Mouse (Mus musculus) MEL (cell line): ENCODE measurements around the gene Med15.

ENCODE experiments used
- CTCF ChIP-seq, 3 experiments: IDR thresholded peaks in 2 of 3; conservative IDR thresholded peaks in 1 of 3; 2 replicates each; pipeline ENCODE4 v1.5.1; 2011 to 2012; ENCODE audit warnings: low read length in 3 of 3, low read depth in 2 of 3, mild to moderate bottlenecking in 2 of 3, improper control_type of control experiment in 1 of 3, inconsistent platforms in 1 of 3, mixed read lengths in 1 of 3, moderate library complexity in 1 of 3; ENCODE audit not compliant: control insufficient read depth in 1 of 3, insufficient read depth in 1 of 3, poor library complexity in 1 of 3, severe bottlenecking in 1 of 3
- EP300 ChIP-seq, 2 experiments: IDR thresholded peaks; 2 replicates each; pipeline ENCODE4 v1.6.1; 2011; ENCODE audit warnings: improper control_type of control experiment in 2 of 2, low read length in 2 of 2, low read depth in 1 of 2, mild to moderate bottlenecking in 1 of 2
- GABPA ChIP-seq: IDR thresholded peaks from 2 replicates; pipeline ENCODE4 v1.6.1; 2012; ENCODE audit warnings: low read depth, mild to moderate bottlenecking, inconsistent platforms, low read length, improper control_type of control experiment, moderate library complexity
- KAT2A ChIP-seq: conservative IDR thresholded peaks from 2 replicates; pipeline ENCODE4 v1.6.1; 2012; ENCODE audit warnings: low read depth, low read length, improper control_type of control experiment, inconsistent platforms
- MAFK ChIP-seq: IDR thresholded peaks from 2 replicates; pipeline ENCODE4 v1.6.1; 2011; ENCODE audit warnings: low read depth, mild to moderate bottlenecking, low read length, improper control_type of control experiment, borderline replicate concordance
- MAX ChIP-seq: IDR thresholded peaks from 2 replicates; pipeline ENCODE4 v1.6.1; 2011; ENCODE audit warnings: low read length, improper control_type of control experiment
- RCOR1 ChIP-seq: IDR thresholded peaks from 2 replicates; pipeline ENCODE4 v1.6.1; 2012; ENCODE audit warnings: low read depth, mild to moderate bottlenecking, inconsistent platforms, low read length, improper control_type of control experiment
- TCF12 ChIP-seq: IDR thresholded peaks from 2 replicates; pipeline ENCODE4 v1.6.1; 2014; ENCODE audit warnings: low read depth, mild to moderate bottlenecking, inconsistent platforms, low read length, improper control_type of control experiment, moderate library complexity
- USF2 ChIP-seq, 2 experiments: IDR thresholded peaks; 2 replicates each; pipeline ENCODE4 v1.6.1; 2011 to 2012; ENCODE audit warnings: improper control_type of control experiment in 2 of 2, low read length in 2 of 2, borderline replicate concordance in 1 of 2, inconsistent platforms in 1 of 2, low read depth in 1 of 2, mild to moderate bottlenecking in 1 of 2; ENCODE audit not compliant: insufficient read depth in 1 of 2

GRCm38 (mm10) chr16:17740080-17740479 lies 7.4 kb upstream of the Med15 start:
- TF ChIP-seq GABPA (no peak), CTCF (IDR thresholded peaks at IDR 0.05 in 2 of 3, conservative IDR thresholded peaks at IDR 0.05 in 1 of 3; ENCODE audit: control insufficient read depth in 1 of 3, insufficient read depth in 1 of 3, low read depth in 2 of 3, low read length in 3 of 3, poor library complexity in 1 of 3, severe bottlenecking in 1 of 3) (no peak), EP300 (IDR thresholded peaks at IDR 0.05; ENCODE audit: low read depth in 1 of 2, low read length in 2 of 2) (0 out of 4 replicates have a peak, but pooled peaks of 1 of the 2 experiments have one; percentile 32), KAT2A (no peak), MAX (no peak), RCOR1 (0 out of 2 replicates have a peak, but pooled peaks have one; percentile 9), USF2 (IDR thresholded peaks at IDR 0.05; ENCODE audit: borderline replicate concordance in 1 of 2, insufficient read depth in 1 of 2, low read depth in 1 of 2, low read length in 2 of 2) (no peak), TCF12 (no peak), MAFK (no peak)
